Mouse (Mus musculus) gastrocnemius, postnatal 4 days (tissue): ENCODE measurements at regions not wholly inside any gene's neighbourhood (a gene's known extent, or its start where the extent isn't known, plus 50 kb on each side); places are given as distances from the start of the nearest gene placed in this dataset.
"Not testable (repeated sequence)": the region's sequence is repeated elsewhere in the genome, so short reads cannot be mapped to it uniquely, and the experiment has no call there.

ENCODE experiments used
- DNase-seq, 2 experiments: peaks; one replicate each; pipeline ENCODE4 v3.0.0; 2021 to 2022; ENCODE audit warnings: low spot score in 2 of 2, mixed read lengths in 2 of 2

DNA sequence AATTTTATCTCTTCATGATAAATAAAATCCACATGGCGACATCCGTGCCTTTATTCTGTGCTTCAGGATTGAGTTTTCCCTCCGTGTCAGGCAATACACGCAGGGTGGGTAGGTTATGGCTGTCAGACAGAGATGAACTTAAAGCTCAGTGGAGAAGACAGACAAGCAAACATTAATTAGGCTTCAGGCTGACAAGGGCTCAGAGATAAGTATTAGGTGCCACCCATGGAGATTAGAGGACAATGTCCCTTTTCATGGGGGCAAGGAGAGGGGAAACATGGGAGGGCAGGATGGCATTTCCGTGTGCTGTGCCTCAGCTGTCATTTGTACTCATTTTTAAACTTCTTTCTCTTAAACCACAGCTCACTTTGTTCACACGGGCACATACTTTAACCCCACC, 381.0 kb downstream of the Kif2b start:
- DNase-seq, result no peak

DNA sequence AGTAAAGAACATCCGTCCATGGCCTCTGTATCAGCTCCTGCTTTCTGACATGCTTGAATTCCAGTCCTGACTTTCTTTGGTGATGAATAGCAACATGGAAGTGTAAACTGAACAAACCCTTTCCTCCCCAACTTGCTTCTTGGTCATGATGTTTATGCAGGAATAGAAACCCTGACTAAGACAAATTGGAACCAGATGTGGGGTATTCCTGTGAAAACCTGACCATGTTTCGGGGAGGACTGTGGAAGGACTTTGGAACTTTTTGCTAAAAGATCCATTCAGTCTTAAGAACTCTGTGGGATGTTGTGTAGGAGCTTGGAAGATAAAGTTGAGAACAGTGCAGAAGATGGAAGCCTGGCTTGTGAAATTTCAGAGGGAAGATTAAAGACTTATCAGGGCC, 410.0 kb downstream of the Kif2b start:
- DNase-seq, result not testable (repeated sequence)

DNA sequence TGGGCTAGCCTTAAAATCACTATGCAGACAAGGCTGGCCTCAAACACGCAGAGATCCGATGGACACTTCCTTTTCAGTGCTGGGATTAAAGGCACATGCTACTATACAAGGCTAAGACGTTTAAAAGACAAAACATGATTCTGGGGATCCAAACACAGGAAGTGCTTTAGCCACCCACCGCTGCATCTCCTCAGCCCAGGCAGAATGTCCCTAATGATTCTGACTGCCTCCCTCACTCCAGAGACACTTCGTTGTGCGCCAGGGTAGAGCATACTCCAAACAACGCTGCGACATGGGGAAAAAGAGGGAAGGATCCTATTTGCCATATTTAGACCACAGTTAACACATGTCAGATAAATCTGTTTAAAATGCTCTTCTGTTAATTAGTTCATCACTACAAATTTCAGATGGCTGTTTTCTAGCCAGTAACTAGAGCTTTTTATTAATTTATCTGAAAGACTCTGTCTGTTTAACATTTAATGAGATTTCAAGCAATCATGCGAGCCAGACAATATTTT, 443.5 kb downstream of the Kif2b start:
- DNase-seq, result no peak

DNA sequence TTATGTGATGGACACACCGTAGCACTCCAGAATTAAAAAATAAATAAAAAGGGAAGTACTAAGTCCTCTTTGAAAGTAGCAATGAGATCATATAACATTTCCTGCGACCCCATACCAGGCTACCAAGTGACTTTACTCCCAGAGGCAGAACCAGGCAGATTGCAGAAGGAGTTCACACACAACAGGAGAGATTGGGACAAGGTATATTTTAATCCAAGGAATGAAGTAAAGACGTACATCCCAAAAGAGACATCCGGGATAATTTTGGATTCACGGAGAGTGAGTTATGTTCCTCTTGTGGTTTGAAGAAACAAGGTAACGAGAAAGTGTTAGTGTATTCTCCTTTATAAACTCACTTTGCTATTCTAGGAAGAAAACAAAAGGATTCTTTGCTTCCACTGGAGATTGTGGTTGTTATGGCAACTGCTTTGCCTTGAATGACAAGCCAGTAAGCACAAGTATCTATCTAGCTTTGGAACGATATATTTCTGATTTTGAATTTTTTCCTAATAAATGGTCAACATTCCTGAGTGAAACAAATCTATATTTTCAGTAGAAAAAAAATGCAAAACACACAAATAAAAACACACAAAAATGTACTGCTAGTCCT, 444.5 kb downstream of the Kif2b start:
- no peak for DNase-seq

DNA sequence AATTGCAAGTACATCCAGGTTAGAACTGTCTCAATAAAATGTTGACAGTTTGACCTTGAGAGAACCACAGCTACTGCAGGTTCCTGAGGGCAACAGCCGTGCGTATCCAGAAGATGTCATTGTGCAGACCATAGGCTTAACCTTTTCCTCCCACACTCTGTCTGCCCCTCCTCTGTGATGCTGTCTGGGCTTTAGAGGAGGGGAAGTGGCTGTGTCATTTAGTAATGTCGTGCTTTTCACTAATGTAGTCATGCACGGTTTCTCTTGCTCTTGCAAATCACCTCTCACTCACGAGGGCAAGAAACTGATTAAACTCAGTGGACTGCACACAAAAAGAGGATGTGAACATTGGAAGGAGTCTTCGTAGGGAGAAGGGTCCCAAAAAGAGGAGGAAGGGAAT, 443.8 kb upstream of the Tom1l1 start:
- no peak for DNase-seq

DNA sequence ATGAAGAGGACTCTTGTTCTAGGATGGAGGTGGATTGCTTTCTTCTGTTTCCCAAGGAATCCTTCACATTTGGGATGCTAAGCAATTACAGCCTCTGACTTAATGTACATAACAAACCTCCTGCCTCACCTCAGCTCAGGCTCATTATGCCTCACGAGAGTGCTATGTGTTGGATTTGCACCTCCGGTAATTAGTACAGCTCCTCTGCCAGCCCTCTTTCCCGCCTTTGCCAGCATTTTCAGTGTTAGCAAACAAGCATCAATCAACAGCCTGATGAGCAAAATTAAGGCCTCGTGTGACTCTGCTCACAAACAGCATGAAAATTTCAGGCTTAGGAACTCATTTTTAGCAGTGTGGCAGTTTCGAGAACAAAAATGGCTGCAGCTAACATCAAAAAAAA, 410.0 kb upstream of the Tom1l1 start:
- no peak for DNase-seq

DNA sequence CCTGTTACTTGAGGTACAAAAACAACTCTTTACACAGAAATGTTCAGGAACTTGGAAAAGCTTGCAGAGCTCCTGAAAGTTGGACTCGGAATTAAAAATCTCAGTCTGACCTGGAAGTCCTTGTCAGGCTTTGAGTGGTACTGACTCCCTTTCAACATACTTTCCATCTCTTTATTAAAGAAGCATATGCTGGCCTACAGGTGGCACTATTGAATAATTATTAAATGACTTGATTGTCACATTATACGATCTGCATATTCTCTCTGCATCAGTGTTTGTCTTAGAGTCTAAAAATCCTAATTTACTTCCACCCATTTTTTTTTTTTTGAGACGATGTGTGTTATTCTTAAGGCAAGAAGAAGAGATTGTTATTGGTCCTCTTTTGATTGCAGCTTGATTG, 409.4 kb upstream of the Tom1l1 start:
- no peak for DNase-seq

DNA sequence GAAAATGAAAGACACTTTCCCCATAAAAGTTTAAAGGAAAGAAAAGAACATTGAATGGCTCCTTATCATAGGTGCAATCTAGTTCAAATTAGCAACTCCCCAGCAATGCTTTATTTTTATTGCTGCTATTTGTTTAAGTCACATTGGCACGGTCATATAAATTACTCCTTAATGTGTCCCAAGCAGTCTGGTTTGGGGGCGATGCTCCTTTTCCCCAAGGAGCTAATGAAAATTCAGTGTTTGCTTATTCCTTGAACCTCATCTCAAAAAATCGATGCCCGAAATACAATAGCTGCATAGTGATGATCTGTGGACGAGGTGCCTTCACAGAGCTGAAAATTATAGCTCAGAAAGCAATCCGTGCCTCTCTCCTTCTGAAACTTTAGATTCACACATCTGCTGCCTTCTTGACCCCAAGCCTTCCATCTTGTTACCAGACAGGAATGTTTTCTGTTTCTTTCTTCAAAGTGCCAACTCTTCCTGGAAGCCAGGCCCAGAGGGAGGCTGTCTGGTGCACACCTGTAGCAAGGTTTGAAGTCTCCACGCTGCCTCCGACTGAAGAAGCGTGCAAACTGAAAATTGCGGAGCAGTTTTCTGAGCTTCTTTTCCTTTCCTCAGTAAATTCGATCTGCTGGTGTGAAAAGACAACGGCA, 408.0 kb upstream of the Tom1l1 start:
- DNase-seq, result no peak

DNA sequence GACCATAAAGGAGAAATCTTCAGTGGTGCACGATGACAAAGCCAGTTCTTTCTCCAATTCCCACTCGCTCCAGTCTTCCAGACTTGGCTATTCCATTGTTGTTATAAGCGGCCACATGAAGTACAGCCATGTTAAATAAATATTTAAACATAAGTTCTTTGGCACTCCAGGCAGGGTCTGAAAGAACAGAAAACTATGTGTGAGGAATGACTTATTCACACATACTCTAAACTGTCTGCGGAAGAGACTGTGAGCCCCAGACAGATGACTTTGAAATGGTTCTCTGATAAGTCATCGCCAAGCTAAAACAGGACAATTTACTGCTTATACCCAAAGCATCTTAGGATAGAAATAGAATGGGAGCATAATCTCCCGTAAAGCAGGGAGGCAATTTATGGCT, 377.2 kb upstream of the Tom1l1 start:
- no peak for DNase-seq

DNA sequence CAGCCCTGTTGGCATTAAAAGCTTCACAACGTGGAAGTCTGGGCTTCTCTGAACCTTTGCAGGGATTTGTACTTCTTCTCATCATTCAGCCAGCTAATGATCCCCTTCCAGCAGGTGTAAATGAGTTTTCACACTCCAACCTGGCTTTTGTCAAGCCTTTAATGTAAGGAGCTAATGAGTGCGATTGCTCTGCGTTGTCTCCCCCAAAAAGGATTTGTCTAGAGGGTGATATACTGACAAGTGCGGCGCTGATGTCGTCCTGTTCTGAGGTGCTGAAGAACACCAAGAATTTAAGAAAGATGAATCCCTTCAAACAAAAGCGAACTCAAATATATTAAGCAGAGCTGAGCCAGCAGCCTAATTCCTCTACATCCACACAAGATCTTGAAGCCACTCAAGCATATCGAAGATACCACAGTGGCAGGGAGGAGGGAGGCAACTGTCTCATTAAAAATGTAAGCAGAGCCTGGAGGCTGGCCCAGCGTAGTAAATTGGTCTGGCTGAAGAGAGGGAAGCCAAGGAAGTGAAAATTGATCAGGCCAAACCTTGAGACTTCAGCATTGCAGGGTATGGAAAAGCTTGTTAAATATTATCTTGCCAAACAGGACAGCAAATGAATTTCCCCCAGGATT, 368.9 kb upstream of the Tom1l1 start:
- no peak for DNase-seq

DNA sequence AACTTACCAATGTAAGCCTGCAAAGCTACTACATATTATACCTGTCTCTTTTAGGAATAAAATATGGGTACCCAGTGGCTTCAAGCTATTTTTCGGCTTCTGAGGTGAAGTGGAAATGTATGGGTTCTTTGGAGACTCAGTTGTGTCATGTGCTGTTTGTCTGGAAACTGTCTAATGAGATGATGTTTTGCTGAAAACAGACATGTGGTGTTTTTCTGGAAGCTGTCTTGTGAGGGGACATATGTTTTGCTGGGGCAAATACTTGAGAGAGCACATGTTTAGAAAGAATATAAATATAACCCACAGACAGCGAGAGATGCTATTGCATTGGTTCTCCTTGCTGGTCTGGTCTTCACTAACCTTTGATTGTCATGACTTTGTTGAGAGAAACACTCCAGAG, 365.2 kb upstream of the Tom1l1 start:
- no peak for DNase-seq

DNA sequence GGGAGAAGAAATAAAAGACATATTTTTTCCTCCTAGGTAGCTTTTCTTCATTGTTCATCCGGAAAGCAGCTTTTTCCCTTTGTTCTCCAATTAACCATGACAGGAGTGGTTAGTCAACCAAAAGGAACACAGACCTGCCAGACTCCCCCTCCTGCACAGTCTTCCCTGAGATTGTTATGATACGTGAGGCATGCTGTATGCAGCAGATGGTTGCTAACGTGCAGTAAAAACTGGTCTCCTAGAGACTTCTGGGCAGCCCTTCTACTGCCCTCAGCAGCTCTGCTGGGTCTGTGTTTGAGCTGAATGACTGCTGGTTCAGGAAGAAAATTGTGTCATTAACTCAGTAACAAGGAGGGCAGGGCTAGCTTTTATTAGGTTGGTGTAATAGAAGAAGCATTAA, 363.5 kb upstream of the Tom1l1 start:
- no peak for DNase-seq

DNA sequence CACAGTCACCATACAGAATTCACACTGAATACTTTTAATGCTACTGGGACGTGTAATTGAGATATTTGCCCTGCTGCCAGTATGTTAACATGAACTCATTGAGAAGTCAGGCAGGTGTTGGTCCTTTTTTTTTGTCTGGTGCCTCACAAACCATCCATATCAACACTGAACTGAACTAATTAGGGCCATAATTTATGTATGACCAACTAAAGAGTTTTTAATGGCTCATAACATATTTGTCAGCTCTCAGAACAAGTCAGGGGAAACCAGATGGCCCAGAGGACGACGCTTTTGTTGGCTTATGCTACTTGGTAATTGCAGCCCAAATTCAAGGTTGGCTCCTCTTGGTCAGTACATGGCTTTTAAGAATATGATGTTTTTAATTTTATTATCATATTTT, 353.3 kb upstream of the Tom1l1 start:
- no peak for DNase-seq
